Mouse (Mus musculus) cerebellum, postnatal 25 days (tissue): ENCODE measurements at regions not wholly inside any gene's neighbourhood (a gene's known extent, or its start where the extent isn't known, plus 50 kb on each side); places are given as distances from the start of the nearest gene placed in this dataset.

Experiments
- DNase-seq, 2 experiments: peaks; one replicate each; pipeline ENCODE4 v3.0.0; 2021; ENCODE audit warnings: mixed read lengths in 2 of 2

GRCm38 (mm10) chr10:117555044-117555443 lies 74.3 kb upstream of the Cpm start:
- no peak for DNase-seq

- no peak for DNase-seq
Observed at GRCm38 (mm10) chr10:117554533-117554932, 74.8 kb upstream of the Cpm start.

GRCm38 (mm10) chr10:117553211-117554186 lies 75.8 kb upstream of the Cpm start:
- DNase-seq: no peak

- DNase-seq: no peak
Observed at GRCm38 (mm10) chr10:117552049-117552652, 77.1 kb upstream of the Cpm start.

GRCm38 (mm10) chr10:117551234-117552048 lies 77.9 kb upstream of the Cpm start:
- DNase-seq: no peak

GRCm38 (mm10) chr10:117549854-117550605 lies 79.3 kb upstream of the Cpm start:
- no peak for DNase-seq

- no peak for DNase-seq
Observed at GRCm38 (mm10) chr10:117549506-117549830, 79.8 kb upstream of the Cpm start.

GRCm38 (mm10) chr10:117548775-117549505 lies 80.4 kb upstream of the Cpm start:
- DNase-seq: no peak

GRCm38 (mm10) chr10:117548262-117548661 lies 81.0 kb upstream of the Cpm start:
- no peak for DNase-seq

- no peak for DNase-seq
Observed at GRCm38 (mm10) chr10:117547275-117547674, 82.0 kb upstream of the Cpm start.

- DNase-seq: no peak
Observed at GRCm38 (mm10) chr10:117545842-117546631, 83.3 kb upstream of the Cpm start.

- DNase-seq: no peak
Observed at GRCm38 (mm10) chr10:117544680-117545546, 84.4 kb upstream of the Cpm start.

- no peak for DNase-seq
Observed at GRCm38 (mm10) chr10:117543995-117544679, 85.2 kb upstream of the Cpm start.

GRCm38 (mm10) chr10:117543696-117543950 lies 85.7 kb upstream of the Cpm start:
- DNase-seq: no peak

GRCm38 (mm10) chr10:117542886-117543695 lies 86.2 kb upstream of the Cpm start:
- no peak for DNase-seq

- DNase-seq: no peak
Observed at GRCm38 (mm10) chr10:117542351-117542750, 86.9 kb upstream of the Cpm start.

- DNase-seq: no peak
Observed at GRCm38 (mm10) chr10:117541487-117541886, 87.8 kb upstream of the Cpm start.

GRCm38 (mm10) chr10:117540747-117541398 lies 88.4 kb upstream of the Cpm start:
- no peak for DNase-seq
